Mouse (Mus musculus): ENCODE measurements around the gene Gnpat. TPM values are rescaled to one million over a fixed set of nuclear protein-coding genes. Genes with fewer than 3 reads are reported as not detected.
A peak's percentile ranks its signal among the peaks of the same experiment; 100 is the strongest.

Gnpat gene
- total RNA-seq, 2 experiments from 2014 or later, result 146 to 148 TPM

DNA sequence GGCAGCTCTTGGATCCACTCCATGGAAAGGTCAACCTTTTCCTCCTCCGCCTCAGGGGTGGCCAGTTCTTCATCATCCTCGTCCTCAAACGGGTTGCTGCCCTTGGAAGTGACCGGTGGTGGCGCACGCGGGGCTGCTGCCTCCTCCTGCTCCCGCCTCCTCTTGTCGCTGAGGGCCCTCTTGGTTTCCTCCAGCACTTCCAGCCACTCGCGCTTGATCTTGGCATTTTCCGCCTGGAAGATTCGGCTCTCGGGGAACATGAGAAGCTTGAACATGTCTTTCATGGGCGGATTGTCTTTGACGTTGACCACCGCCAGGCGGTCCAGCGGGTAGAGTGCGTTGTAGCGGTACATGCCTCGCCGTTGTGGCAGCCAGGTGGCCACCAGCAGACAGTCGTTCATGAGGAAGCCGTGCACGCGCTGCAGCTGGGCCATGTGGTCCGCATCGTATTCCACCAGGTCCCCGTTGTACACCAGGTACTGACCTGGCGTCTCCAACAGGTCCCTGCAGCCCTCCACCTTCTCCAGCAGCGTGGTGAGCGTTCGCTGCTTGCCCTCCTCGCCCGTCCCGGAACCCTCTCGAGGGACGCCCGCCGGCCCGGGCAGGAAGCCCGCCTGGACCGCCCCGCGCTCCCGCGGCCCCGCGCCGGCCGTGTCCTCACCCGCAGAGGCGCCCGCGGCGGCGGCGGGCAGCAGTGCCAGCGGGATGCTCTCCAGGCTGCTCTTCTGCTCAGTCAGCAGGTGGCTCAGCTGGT lies 34.0 kb downstream of the Gnpat start:
- DNase-seq, result peak; percentile 69 to 70
- intact Hi-C loops (cut with DNase I), result loop anchor here (2.0 to 5.0 kb wide), 4 partner anchors 30 to 140 kb away; partner anchors contain the start of genes Egln1 and Tsnax

DNA sequence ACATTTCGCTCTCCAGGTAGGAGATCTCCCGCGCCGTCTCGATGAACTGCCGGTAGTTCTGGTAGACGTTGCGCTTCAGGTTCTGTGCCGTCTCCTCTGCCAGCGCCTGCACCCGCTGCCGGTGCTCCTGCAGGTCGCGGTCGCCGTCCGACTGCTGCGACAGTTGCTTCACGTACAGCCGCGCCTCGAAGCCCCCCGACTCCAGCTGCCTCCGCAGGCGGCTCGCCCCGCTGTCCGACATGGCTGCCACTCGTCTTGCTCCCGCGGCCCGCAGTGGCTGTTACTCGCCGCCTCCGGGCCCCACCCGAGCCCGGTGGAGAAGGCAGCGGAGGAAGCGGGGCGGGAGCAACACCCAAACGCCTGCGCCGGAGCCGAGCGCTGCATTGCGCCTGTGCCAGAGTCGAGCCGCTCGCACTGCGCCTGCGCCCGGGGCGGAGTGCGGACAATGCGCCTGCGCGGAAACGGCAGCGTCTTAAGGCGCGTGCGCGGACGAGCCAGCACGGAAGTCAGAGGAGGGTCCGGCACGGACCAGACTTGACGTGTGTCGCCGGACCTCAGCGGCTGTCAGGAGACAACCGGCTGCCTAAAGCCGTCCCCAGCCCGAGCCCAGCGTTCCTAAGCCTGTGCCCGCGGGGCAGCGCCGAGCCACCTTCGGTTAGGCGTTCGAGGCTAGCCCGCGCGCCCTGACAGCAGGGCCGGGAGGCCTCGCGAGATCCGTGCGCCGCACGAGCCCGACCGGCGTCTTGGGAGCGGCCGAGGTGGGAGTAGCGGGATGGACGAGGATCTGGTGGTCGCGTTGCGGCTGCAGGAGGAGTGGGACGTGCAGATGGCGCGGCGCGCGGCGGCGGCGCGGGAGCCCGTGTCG lies 34.8 kb downstream of the Gnpat start, which contains the start of the genes Exoc8 and Sprtn:
TSS of gene Exoc8 (minus strand) at position 320 of the 865 bp plus-strand sequence.
TSS of gene Sprtn (plus strand) at position 501 of the 865 bp plus-strand sequence.
- intact Hi-C loops (cut with DNase I), result loop anchor here (2.0 to 5.0 kb wide), 4 partner anchors 31 to 140 kb away; partner anchors contain the start of genes Egln1 and Tsnax
- peak; percentile 96 to 98 for DNase-seq

DNA sequence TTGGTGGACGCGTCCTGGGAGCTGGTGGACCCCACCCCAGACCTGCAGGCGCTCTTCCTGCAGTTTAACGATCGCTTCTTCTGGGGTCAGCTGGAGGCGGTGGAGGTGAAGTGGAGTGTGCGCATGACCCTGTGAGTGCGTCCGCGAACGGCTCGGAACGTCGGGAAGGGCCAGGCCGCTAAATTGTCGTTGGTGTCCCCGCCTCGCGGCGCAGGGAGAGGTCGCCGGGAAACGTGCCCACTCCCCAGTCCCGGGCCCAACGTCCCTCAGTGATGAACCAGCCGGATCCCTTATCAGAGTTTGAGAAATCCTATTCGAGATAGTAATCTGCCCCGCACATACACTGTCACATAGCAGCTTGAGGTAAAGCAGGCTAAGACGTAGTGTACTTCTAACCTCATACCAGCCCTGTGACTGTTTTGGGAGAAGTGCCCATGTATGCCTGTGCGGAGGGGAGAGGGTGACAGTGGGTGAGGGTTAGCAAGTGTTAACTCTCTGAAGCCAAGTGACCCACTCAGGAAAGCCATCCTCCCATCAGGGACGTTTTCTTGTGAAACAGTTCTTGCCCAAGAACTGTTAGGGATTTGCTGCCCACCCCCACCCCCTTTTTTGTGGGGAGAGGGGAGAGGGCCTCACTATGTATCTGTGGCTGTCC lies 35.5 kb downstream of the Gnpat start:
- DNase-seq, result no peak
- intact Hi-C loops (cut with DNase I), result loop anchor here (5.0 kb wide), 2 partner anchors 49 to 139 kb away; partner anchors contain the start of gene Egln1

- intact Hi-C loops (cut with DNase I), result no loop called here
- no peak for DNase-seq
These were observed 40.4 kb downstream of the Gnpat start for GRCm38 (mm10) chr8:124903198-124903597.

GRCm38 (mm10) chr8:124905482-124905881 lies 42.6 kb downstream of the Gnpat start:
- no peak for DNase-seq
- intact Hi-C loops (cut with DNase I), result no loop called here

DNA sequence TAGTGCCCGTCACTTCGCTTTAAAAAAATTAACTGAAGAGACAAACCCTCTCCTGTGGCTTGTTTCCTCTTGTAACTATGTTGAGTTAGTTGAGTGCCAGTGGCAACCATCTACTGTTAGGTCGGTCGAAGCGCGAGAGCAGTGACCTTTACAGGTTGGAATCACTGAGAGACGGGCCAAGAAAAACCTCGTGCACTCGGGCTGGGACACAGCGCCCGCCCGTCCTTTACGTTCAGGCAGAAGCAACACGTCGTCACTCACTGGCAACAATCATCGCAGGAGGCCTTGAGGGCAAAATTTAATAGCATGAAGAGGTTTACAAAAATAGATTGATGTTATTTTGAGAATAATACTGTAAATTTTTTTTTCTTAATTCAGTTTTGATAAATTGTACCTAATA lies 47.1 kb downstream of the Gnpat start:
- DNase-seq, result no peak
- intact Hi-C loops (cut with DNase I), result loop anchor here (5.0 kb wide), 1 partner anchor 37 kb away; the partner anchor contains the start of gene Egln1

- no peak for DNase-seq
- intact Hi-C loops (cut with DNase I), result loop anchor here (5.0 kb wide), 1 partner anchor 37 kb away; the partner anchor contains the start of gene Egln1
These were observed 47.5 kb downstream of the Gnpat start for GRCm38 (mm10) chr8:124910349-124910748.

DNA sequence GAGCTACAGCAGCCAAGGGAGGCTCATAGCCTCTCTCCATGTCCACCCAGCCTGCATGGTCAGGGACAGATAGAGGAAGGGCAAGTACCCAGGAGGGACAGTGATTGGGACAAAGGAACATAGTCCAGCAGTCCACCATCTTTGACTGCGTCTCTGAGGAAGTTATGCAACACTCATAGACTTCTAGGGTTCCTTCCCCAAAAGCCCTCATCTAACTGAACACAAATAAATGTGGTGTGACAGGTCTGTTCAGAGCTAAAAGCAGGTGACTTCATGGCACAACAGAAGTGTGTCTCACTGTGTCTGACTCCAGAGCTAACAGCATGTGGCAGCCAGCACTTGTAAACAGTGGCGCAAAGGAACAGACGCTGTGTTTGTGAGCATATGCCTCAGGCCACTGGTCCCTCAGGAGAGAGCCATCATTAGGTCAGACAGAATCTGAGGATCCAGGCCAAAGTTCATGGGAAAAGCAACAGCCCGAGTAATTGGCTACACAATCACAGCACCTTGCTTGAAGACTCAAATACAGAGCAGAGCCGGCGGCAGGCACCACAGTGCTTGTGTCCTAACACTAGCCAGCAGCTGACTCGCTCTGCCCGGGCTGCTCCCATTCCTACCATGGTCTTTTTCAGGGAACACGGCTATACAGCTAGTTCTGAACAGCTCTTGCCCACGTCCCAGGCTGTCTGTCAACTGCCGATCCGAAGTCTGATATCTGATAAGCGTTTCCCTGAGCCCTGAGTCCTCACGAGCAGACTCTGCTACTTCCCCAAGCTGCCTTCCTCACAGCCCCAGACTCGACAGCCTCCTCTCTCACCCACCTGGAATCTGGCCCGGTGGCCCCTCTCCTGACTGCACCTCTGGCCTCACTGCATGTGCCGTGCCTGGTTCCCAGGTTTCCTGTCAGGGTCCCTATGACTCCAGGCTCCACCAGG lies 49.4 kb downstream of the Gnpat start:
- intact Hi-C loops (cut with DNase I), result loop anchor here (5.0 kb wide), 1 partner anchor 35 kb away; the partner anchor contains the start of gene Egln1
- DNase-seq, result no peak

DNA sequence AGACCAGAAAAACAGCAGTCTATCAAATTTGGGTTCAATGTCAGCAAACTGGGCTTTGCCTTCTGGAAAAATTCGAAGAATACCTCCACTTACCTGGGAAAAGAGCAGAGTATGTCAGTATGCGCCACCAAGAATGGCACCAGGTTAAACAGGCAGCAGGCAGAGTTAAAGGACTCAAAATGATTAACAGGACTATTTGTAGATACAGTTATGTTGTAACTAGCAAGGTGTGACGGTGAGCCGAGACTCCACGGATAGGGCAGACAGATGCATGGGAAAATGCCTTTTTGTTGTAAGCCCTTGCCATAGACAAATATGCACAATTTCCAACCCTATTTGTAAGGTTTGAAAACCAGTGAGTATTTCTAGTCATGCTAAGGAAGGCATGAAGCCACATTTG lies 51.2 kb downstream of the Gnpat start:
- intact Hi-C loops (cut with DNase I), result loop anchor here (5.0 kb wide), 1 partner anchor 33 kb away; the partner anchor contains the start of gene Egln1

DNA sequence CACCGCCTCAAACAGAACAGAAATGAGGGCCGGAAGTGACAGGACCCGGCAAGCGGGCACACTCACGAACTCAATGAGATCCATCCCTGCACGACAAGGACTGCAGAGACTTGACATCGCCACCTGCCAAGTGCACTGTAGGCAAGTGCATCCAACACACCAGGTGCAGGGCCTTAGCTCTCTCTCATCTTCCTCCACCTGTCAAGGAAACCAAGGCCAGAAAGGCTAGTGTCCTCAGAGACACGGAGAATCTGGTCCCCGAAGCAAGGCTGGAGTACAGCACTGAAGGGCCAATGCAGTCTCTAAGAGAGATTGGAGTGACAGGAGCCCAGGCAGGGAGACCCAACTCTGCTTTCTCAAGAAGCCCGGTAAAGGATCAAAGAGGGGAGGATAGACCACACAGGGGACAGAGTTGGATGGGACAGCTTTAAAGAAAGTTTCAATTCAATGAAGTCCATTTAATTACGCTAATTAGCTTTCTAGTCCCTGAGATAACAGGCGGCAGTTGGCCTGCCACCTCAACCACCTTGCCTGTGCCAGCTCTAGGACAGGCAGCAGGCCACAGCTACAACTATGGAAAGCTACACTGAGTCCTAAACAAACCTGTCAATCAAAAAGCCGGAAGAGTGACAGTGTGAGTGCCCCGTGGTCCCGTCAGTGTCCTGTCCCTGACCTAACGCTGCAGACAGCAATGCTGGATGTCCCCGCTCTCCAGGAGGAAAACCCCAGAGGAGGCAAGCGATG lies 55.1 kb downstream of the Gnpat start:
- DNase-seq, result no peak
- intact Hi-C loops (cut with DNase I), result no loop called here

More for the DNA sequence above, 51.2 kb downstream of the Gnpat start:
- DNase-seq, result no peak

DNA sequence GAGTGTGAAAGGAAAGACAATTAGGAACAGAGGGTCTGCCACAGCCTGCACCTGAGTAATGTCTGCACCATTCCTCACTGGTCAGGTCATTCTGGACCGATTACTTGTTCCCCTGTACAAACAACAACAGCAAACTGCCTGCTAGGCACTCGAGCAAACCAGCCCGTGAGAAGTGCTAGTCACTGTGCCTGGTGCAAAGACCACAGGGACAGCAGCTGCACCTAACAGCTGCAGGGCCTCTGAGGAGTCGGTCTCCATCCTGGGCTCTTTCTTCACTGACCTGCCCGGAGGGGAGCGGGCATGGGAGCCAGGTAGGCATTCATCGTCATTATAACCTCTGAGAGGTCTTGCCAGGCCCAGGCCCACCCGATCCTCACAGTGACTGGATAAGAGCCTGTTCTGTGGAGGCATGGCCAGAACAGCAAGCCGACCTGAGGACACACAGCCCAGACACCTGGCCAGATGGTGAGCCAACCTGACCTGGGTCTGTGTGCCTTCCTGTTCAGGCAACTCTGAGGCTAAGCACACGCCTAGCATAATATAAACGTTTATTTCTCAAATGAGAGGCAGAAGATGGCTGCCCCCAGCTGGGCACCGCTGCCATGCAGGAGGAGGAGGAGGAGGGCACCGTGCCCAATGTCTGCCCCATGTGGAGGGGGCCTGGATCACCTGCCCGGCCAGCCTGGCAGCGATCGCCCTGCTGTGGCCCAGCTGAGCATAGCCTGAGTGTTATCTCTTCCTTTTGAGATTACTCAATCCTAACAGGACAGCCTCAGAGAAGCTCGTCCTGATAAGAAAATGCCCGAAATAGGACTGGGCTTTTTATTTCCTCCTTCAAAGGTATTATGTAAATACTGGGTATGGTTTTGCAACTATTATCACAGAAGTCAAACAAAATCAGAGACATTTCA lies 58.8 kb downstream of the Gnpat start:
- intact Hi-C loops (cut with DNase I), result no loop called here
- no peak for DNase-seq

- no peak for DNase-seq
These were observed 59.8 kb downstream of the Gnpat start for GRCm38 (mm10) chr8:124922490-124923089.

DNA sequence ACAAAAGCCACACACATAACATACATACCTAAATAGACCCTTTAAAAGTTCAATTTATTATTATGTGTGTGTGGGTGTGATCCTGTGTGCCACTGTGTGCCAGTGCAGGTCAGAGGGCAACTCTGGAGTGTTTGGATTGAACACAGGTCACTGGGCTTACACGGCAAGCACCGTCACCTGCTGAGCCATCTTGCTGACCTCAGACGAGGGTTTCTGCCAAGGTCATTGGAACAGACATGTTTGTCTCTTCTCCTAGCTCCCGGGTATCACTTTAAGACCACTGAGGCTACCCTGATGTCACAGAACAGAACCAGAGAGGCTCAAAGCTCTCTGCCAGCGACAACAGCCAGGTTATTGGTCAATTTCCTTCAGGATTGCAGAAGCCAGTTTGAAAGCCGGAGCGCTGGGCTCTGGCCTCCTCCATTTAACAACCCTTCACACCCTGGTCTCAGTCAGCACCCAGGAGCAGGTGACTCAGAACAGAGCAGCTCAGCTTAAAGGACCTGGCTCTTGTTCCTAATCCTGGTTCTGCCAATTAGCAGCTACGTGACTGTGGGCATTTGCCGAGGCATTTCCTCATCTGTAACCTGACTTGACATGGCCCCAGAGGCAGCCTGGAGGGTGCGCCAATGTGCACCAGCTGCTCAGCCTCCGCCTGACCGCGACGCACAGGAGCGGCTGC lies 61.3 kb downstream of the Gnpat start:
- intact Hi-C loops (cut with DNase I), result no loop called here
- peak; percentile 47 to 61 for DNase-seq

More at GRCm38 (mm10) chr8:124922490-124923089, 59.8 kb downstream of the Gnpat start:
- intact Hi-C loops (cut with DNase I), result no loop called here

GRCm38 (mm10) chr8:124925544-124926266 lies 62.9 kb downstream of the Gnpat start:
- DNase-seq, result no peak
- intact Hi-C loops (cut with DNase I), result no loop called here

DNA sequence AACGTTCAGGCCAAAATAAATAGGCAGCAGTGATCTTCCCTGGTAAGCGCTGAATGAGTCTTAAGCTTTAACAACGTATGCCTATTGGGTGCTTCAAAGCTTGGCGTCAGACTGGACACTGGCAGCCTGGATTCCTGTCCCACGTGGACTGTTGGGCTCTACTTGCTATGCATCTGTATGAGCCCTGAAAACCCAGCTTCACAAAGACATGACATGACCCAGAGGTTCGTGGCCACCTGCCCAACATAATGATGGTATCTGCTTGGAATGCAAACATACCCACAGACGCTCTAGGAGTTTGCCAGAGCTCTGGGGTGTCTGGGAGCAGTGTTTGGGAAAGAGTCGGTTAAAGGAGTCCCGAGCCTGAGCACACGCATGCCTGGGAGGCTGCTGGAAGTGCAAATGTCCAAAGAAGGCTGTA lies 63.5 kb downstream of the Gnpat start:
- no peak for DNase-seq

DNA sequence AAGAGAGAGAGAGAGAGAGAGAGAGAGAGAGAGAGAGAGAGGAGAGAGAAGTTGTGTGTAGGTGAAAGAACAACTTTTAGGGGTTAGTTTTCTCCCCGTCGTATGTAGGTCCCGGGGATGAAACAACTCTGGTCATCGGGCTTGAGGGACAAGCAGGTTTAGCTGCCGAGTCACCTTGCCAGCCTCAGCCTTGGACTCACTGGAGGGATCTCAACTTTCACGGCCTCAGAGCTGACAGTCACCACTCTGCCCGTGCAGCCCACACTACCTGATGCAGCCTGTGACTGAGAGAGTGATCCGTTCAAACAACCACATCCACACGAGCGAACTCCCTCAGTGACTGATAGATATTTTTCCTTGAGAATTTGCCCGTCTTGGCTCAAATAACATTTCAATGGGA lies 66.2 kb downstream of the Gnpat start:
- intact Hi-C loops (cut with DNase I), result no loop called here
- no peak for DNase-seq

More for the DNA sequence above, 63.5 kb downstream of the Gnpat start:
- intact Hi-C loops (cut with DNase I), result no loop called here

Data from gastrocnemius, postnatal 36 days (tissue).